Mouse (Mus musculus) ES-Bruce4 (cell line): Measurements from ENCODE around the gene Prss50.

ENCODE experiments used
- CTCF ChIP-seq: IDR thresholded peaks from one replicate; pipeline ENCODE4 v1.8.1; 2011; ENCODE audit warnings: low read depth, low read length
- EP300 ChIP-seq: IDR thresholded peaks from 2 replicates; pipeline ENCODE4 v1.6.1; 2011; ENCODE audit warnings: low read depth, low read length; ENCODE audit not compliant: insufficient read depth
- POLR2A ChIP-seq: IDR thresholded peaks from one replicate; pipeline ENCODE4 v1.8.1; 2011; ENCODE audit warnings: low read length; ENCODE audit not compliant: insufficient read depth

- TF ChIP-seq POLR2A (no peak), EP300 (no peak), CTCF (no peak)
These were observed 38.2 kb downstream of the Prss50 start for GRCm38 (mm10) chr9:110895994-110896393.
